Mouse (Mus musculus): ENCODE results near the gene Il20rb. TPM values are rescaled to one million over a fixed set of nuclear protein-coding genes. Genes with fewer than 3 reads are reported as not detected.

The Il20rb gene
- polyA plus RNA-seq, 1 experiment from 2014 or later, result 14.2 TPM

DNA sequence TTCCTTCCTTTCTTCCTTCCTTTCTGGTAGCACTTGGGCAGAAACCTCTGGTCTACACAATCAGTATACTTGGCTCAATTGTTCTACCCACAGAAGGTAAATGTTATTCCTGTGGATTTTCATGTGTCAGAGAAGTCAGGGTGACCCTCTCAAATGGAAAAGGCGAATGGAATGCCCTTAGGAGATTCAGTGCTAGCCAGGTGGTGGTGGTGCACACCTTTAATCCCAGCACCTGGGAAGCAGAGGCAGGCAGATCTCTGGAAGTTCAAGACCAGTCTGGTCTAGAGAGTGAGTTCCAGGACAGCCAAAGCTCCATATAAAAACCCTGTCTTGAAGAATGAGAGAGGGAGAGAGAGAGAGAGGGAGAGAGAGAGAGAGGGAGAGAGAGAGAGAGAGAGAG, 16.4 kb downstream of the Il20rb start:
- Histone ChIP-seq H3K36me3 (peaks cover 3% of the 10 kb centered on the region; the same call in 1 of the 2 replicates), H3K4me1 (peaks cover 22% of the 10 kb centered on the region), H3K9me3 (no peaks in the 10 kb centered on the region), H3K9ac (no peak overlapping the region), H3K27me3 (no peaks in the 10 kb centered on the region), H3K27ac (no peak overlapping the region), H3K4me3 (no peak overlapping the region), H3K4me2 (no peak overlapping the region)
- 62% methylated on average over 1 of the region's 1 CpGs for WGBS
- no peak for ATAC-seq (ENCODE audit: insufficient number of reproducible peaks, low FRiP score, low TSS enrichment, low read depth)

DNA sequence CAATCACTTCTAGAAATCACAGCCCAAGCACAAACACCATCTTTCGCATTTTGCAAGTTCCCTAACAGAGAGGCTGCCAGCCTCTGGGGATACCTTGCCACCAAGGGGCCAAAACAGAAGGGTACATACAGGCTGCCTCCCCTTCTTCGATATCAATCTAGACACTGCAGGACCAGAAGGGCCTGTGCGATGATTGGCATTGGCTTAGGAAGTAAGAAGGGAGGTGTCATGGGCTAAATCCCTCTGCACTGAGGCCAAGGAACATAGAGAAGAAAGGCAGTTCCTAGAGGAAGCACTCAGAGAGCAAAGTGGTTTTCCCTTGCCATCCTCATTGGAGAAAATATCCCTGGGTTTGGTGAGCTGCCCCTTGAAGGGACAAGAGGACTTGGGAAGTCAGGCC, 16.9 kb downstream of the Il20rb start:
- ATAC-seq (ENCODE audit: insufficient number of reproducible peaks, low FRiP score, low TSS enrichment, low read depth), result no peak
- Histone ChIP-seq H3K9ac (no peak overlapping the region), H3K4me1 (peaks cover 22% of the 10 kb centered on the region), H3K4me2 (no peak overlapping the region), H3K9me3 (no peaks in the 10 kb centered on the region), H3K27ac (no peak overlapping the region), H3K36me3 (peaks cover 3% of the 10 kb centered on the region; the same call in 1 of the 2 replicates), H3K27me3 (no peaks in the 10 kb centered on the region), H3K4me3 (no peak overlapping the region)
- 92% methylated on average over 3 of the region's 3 CpGs for WGBS

DNA sequence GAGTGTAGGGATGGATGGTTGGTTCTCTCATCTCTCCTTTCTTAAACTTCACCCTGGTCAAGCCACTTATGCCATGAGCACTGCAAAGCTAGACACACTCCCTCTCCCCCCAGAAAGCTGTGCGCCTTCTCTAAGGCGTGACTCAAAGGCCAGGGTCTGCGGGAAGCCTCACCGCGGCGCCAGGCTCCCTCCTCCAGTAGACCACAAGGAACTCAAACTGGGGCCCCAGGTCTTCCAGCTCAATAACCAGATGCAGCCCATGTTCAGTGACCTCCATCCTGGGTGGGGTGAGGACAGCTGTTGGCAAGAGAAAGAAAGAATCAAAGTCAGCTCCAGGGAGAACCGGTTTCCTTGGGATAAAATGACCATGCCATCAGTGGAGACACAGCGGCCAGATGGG, 18.4 kb downstream of the Il20rb start:
- WGBS, result 94% methylated on average over 8 of the region's 8 CpGs
- H3K9ac ChIP-seq, result no peak overlapping the region

DNA sequence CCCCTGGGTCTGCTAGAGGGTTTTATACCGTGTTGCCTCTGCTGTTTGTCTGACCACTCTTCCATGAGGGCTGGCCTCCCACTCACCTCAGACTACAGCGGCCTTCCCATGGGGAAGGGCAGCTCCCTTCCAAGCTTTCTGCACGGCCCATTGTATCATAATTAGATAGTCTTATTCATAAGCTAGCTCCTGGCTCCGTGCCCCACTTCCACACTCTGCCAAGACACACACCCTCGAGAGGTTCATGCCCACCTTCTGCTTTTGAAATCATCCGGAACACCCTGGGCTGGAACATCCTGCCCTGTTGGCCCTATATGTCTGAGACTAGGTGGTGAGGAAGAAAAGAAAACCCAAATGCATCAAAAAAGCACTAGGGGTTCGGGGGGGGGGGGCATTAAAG, 18.9 kb downstream of the Il20rb start:
- Histone ChIP-seq H3K36me3 (peaks cover 3% of the 10 kb centered on the region; the same call in 1 of the 2 replicates), H3K9ac (no peak overlapping the region), H3K27me3 (no peaks in the 10 kb centered on the region), H3K4me1 (peaks cover 22% of the 10 kb centered on the region), H3K4me3 (no peak overlapping the region), H3K27ac (peak overlapping the region; percentile 7; the same call in 1 of the 2 replicates), H3K4me2 (no peak overlapping the region), H3K9me3 (no peaks in the 10 kb centered on the region)
- ATAC-seq (ENCODE audit: insufficient number of reproducible peaks, low FRiP score, low TSS enrichment, low read depth), result no peak
- 72% methylated on average over 7 of the region's 7 CpGs for whole genome bisulfite sequencing

More for the DNA sequence above, 18.4 kb downstream of the Il20rb start:
- no peak overlapping the region for H3K4me3 ChIP-seq
- ATAC-seq (ENCODE audit: insufficient number of reproducible peaks, low FRiP score, low TSS enrichment, low read depth), result no peak
- no peaks in the 10 kb centered on the region for H3K9me3 ChIP-seq
- H3K4me1 ChIP-seq, result peaks cover 22% of the 10 kb centered on the region
- H3K27ac ChIP-seq, result no peak overlapping the region
- no peak overlapping the region for H3K4me2 ChIP-seq
- no peaks in the 10 kb centered on the region for H3K27me3 ChIP-seq
- H3K36me3 ChIP-seq, result peaks cover 3% of the 10 kb centered on the region; the same call in 1 of the 2 replicates

DNA sequence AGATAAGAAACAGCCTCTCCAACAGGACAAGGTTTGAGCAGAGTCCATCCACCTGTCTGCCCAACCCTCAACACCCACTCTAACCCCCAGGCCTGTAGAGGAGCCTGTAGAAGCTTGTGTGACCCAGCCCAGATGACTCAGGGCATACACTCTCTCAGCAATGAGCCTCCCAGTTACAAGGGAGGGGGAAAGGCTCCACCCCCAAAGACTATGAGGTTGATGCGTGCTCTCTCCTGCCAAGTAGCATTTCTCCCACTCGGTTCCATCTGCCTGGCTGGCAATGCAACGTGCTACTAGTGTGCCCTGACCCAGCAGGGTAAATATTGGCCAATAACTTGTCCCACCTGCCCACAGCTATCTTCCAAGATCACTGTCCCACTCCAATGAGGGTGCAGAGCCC, 19.8 kb downstream of the Il20rb start:
- no peak overlapping the region for H3K4me2 ChIP-seq
- H3K4me1 ChIP-seq, result peaks cover 21% of the 10 kb centered on the region
- no peak overlapping the region for H3K9ac ChIP-seq
- no peak overlapping the region for H3K4me3 ChIP-seq
- peak; percentile 67 for ATAC-seq (ENCODE audit: insufficient number of reproducible peaks, low FRiP score, low TSS enrichment, low read depth)
- peaks cover 3% of the 10 kb centered on the region; the same call in 1 of the 2 replicates for H3K36me3 ChIP-seq
- no peaks in the 10 kb centered on the region for H3K27me3 ChIP-seq
- no peaks in the 10 kb centered on the region for H3K9me3 ChIP-seq
- WGBS, result 61% methylated on average over 3 of the region's 3 CpGs
- H3K27ac ChIP-seq, result no peak overlapping the region

DNA sequence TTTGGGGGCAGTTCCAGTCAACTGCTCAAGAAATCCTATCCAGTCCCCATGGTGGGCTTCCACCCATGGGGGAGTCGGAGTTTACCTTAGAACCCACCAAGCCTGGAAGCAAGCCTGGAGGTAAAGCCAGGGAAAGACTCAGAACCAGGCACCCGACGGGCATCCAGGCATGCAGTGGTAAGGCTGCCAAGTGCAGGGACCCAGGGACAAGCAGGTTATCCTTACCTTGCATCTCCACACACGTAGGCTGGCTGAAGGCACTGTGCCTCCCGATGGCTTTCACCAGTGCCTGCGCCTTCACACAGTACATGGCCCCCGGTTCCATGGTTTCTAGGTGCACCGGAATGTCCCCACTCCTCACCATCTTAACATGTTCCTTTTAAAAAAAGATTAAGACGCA, 20.6 kb downstream of the Il20rb start:
- H3K4me1 ChIP-seq, result peaks cover 17% of the 10 kb centered on the region
- WGBS, result 95% methylated on average over 9 of the region's 9 CpGs
- ATAC-seq (ENCODE audit: insufficient number of reproducible peaks, low FRiP score, low TSS enrichment, low read depth), result no peak
- no peak overlapping the region for H3K4me2 ChIP-seq
- peaks cover 3% of the 10 kb centered on the region; the same call in 1 of the 2 replicates for H3K36me3 ChIP-seq
- no peaks in the 10 kb centered on the region for H3K9me3 ChIP-seq
- no peak overlapping the region for H3K4me3 ChIP-seq
- no peak overlapping the region for H3K27ac ChIP-seq
- H3K27me3 ChIP-seq, result no peaks in the 10 kb centered on the region
- H3K9ac ChIP-seq, result no peak overlapping the region

DNA sequence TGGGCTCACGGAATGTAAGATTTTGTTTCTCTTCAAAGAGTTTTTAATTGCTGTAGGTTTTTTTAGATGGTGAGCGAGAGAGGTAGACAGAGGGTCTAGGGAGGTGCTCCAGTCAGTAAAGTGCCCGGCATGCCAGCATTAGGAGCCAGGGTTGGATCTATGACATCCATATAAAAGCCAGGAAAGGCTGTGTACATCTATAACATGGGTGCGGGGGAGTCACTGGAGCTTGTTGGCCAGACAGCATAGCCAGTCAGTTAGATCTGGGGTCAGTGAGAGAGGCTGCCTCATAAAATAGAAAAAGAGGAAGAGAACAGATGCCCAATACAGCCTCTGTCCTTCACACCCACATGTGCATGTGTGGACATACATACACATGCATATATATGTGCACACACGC, 21.2 kb downstream of the Il20rb start:
- Histone ChIP-seq H3K27me3 (no peaks in the 10 kb centered on the region), H3K36me3 (peaks cover 5% of the 10 kb centered on the region; the same call in 1 of the 2 replicates), H3K9ac (no peak overlapping the region), H3K27ac (no peak overlapping the region), H3K4me3 (no peak overlapping the region), H3K4me1 (peaks cover 14% of the 10 kb centered on the region; the same call in 1 of the 2 replicates), H3K9me3 (no peaks in the 10 kb centered on the region), H3K4me2 (no peak overlapping the region)
- WGBS, result 94% methylated on average over 5 of the region's 5 CpGs
- ATAC-seq (ENCODE audit: insufficient number of reproducible peaks, low FRiP score, low TSS enrichment, low read depth), result no peak

DNA sequence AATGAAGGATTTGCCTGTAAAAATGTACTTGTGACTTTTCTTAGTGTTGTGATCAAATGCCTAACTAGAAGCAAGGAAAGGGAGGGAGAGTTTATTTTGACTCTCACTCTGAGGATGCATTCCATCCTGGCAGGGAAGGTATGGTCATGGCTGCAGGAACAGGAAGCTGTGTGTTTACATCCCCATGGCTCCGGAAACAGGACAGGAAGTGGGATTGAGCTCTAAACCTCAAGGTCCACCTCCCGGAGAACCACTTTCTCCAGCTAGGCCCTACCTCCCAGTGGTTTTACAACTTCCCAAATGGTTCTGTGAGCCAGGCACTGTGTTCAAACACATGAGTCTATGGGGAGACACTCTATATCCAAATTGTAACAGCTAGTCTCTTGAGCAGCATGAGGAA, 22.8 kb downstream of the Il20rb start:
- 68% methylated on average over 2 of the region's 2 CpGs for WGBS
- Histone ChIP-seq H3K4me1 (peaks cover 14% of the 10 kb centered on the region; the same call in 1 of the 2 replicates), H3K36me3 (peaks cover 11% of the 10 kb centered on the region; the same call in 1 of the 2 replicates), H3K27ac (no peak overlapping the region), H3K9me3 (no peaks in the 10 kb centered on the region), H3K27me3 (no peaks in the 10 kb centered on the region), H3K4me3 (no peak overlapping the region), H3K4me2 (no peak overlapping the region), H3K9ac (no peak overlapping the region)
- no peak for ATAC-seq (ENCODE audit: insufficient number of reproducible peaks, low FRiP score, low TSS enrichment, low read depth)

DNA sequence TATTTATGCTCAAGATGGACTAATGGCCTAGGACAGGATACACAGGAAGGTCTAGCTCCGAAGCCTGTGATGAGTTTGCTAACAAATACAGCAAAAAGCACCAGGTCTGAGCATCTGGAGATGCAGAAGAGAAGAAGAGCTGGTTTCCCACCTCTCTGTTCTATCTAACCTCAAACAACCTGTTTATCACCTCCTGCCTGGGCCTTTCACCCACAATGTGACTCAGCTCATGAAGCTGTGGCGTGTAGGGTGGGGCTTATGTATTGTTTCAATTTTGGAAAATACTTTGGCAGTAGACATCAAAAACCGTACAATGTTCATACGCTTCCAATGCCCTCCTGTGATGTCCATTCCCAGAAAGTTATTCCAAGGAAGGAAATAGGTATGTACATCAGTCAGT, 24.5 kb downstream of the Il20rb start:
- H3K9me3 ChIP-seq, result no peaks in the 10 kb centered on the region
- peaks cover 16% of the 10 kb centered on the region; the same call in 1 of the 2 replicates for H3K36me3 ChIP-seq
- no peak overlapping the region for H3K4me2 ChIP-seq
- H3K27ac ChIP-seq, result no peak overlapping the region
- WGBS, result 89% methylated on average over 4 of the region's 4 CpGs
- peaks cover 8% of the 10 kb centered on the region; the same call in 1 of the 2 replicates for H3K4me1 ChIP-seq
- H3K27me3 ChIP-seq, result no peaks in the 10 kb centered on the region
- no peak for ATAC-seq (ENCODE audit: insufficient number of reproducible peaks, low FRiP score, low TSS enrichment, low read depth)
- no peak overlapping the region for H3K9ac ChIP-seq
- H3K4me3 ChIP-seq, result no peak overlapping the region

DNA sequence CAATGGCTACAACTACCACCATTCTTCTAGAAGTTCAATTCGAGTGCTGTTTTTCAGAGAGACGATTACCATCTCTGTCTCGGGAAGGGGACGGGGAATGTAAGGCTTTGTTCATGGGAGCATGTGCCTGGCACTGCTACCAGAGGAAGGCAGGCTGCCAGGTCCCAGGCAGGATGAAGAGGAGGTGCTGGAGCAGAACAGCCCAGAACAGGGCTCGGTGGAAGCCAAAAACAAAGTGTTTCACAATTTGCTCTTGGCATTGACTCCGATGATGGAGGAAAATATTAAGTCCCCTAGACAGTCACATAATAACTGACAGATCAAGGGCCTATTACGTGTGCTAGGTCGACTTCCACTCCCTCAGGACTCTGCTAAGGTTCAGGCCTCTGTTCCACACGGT, 24.9 kb downstream of the Il20rb start:
- Histone ChIP-seq H3K27ac (no peak overlapping the region), H3K4me2 (no peak overlapping the region), H3K27me3 (no peaks in the 10 kb centered on the region), H3K4me1 (0 out of 2 replicates have a peak, but pooled peaks cover 5% of the 10 kb centered on the region), H3K9me3 (no peaks in the 10 kb centered on the region), H3K4me3 (no peak overlapping the region), H3K9ac (no peak overlapping the region), H3K36me3 (peaks cover 13% of the 10 kb centered on the region; the same call in 1 of the 2 replicates)
- WGBS, result 67% methylated on average over 9 of the region's 9 CpGs
- ATAC-seq (ENCODE audit: insufficient number of reproducible peaks, low FRiP score, low TSS enrichment, low read depth), result no peak

DNA sequence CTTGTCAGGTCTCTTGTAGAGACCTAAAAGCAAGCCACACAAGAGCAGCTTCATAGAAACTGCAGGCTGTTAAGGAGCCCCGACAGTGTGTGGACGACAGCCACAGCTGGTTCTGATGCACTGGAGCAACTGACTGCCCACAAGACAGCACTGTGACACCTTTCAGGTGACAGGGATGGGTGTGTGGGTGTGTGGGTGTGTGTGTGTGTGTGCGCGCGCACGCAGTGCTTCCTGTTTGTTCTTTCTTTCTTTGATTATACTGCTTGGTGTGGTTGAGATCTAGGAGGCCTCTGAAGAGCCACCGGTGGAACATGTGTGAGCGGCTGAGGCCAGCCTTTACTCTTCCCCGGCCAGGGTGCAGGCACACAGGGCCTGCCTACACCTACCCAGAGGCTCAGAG, 26.4 kb downstream of the Il20rb start:
- Histone ChIP-seq H3K9me3 (no peaks in the 10 kb centered on the region), H3K4me3 (no peak overlapping the region), H3K9ac (no peak overlapping the region), H3K27me3 (no peaks in the 10 kb centered on the region), H3K4me1 (0 out of 2 replicates have a peak, but pooled peaks cover 6% of the 10 kb centered on the region), H3K4me2 (no peak overlapping the region), H3K36me3 (peaks cover 13% of the 10 kb centered on the region; the same call in 1 of the 2 replicates), H3K27ac (no peak overlapping the region)
- no peak for ATAC-seq (ENCODE audit: insufficient number of reproducible peaks, low FRiP score, low TSS enrichment, low read depth)
- 94% methylated on average over 9 of the region's 9 CpGs for WGBS

DNA sequence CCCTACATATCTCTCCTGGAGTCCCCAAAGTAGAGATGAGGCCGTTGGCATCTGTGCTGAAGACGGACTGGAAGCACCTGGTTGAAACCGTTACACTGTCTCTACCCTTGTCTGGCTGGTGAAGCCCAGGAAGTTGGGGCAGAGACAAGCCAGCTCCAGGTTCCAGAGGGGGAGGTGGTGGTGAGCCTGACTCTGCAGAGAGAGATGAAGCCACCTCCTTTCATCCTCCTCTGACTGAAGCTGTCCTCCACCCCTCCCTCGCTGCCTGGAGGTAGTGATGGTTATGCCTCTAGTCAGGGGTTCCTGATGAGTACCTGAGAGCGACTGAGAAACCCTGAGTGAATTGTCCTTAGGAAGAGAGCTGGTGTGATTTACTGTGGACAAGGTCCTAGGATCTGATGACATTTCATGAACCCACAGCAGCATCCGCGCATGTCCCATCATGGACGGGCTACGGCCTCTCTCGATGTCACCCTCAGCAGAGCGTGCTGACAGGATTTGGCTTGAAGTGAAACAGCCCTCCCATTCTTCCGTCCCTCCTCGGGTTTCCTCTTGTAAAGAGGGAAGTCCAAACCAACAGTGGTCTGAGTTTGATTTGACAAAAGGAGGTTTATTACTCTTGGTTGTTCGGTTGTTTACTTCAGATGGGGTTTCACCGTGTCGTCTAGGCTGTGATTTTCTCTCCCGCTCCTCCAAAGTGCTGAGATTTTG, 28.5 kb downstream of the Il20rb start:
- H3K36me3 ChIP-seq, result peaks cover 13% of the 10 kb centered on the region; the same call in 1 of the 2 replicates
- 76% methylated on average over 17 of the region's 17 CpGs for WGBS

More for the DNA sequence above, 28.5 kb downstream of the Il20rb start:
- H3K9ac ChIP-seq, result no peak overlapping the region
- H3K4me3 ChIP-seq, result no peak overlapping the region
- no peak overlapping the region for H3K27ac ChIP-seq
- 0 out of 2 replicates have a peak, but pooled peaks cover 11% of the 10 kb centered on the region for H3K4me1 ChIP-seq
- no peak for ATAC-seq (ENCODE audit: insufficient number of reproducible peaks, low FRiP score, low TSS enrichment, low read depth)
- no peaks in the 10 kb centered on the region for H3K9me3 ChIP-seq
- H3K4me2 ChIP-seq, result no peak overlapping the region
- no peaks in the 10 kb centered on the region for H3K27me3 ChIP-seq
